Mouse (Mus musculus): ENCODE measurements around the gene Rpp25. TPM values are rescaled to one million over a fixed set of nuclear protein-coding genes. Genes with fewer than 3 reads are reported as not detected.

Rpp25 gene
- polyA plus RNA-seq (2017; shearing (Covaris generic)): not detected

DNA sequence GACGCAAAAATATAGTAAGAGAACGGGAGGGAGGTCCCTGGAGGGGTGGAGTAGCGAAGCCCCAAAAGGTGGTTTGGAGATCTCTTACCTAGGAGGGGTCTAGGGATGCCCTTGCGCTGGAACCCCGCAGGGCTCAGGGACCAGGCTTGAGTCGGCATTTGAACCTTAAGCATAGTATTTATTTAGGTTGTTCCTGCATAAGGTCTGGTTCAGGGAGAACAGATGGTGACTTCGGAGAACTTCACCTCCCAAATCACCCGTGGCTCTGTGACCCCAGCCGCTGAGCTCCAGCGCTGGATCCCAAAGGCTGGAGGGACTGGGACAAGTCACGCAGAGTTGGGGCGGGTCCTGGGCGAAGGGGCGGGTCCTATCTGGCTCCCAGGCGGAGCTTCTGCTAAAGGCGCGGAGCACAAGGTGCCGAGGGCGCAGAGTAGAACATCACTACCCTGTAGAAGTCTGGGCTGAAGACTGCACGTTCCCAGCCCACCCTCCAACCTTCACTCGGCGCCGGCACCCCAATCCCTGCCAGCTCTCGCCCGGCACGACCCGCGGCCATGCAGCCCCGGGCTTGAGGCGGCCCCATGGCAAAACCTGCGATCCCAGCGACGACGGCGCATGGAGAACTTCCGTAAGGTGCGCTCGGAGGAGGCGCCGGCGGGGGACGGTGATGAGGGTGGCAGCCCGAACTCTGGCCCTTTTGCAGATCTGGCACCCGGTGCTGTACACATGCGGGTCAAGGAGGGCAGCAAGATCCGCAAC, at the start of gene Rpp25:
Gene Rpp25 (plus strand): TSS at position 405 of the 759 bp plus-strand sequence.
- ATAC-seq: no peak

DNA sequence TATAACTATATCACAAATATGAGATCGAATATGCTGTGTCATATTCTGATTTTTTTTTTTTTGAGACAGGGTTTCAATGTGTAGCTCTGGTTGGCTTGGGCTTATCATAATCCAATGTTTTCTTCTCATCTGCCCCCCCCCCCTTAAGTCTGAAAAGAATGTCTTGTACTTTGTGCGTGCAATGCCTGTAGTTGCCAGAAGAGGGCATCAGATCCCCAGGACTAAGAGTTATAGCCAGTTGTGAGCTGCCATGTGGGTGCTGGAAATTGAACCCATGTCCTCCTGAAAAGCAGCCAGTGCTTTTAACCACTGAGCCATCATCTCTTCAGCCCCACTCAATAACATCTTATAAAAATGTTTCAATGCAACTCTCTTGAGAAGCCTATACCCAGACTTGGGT, 44.1 kb upstream of the Rpp25 start:
- ATAC-seq: no peak

DNA sequence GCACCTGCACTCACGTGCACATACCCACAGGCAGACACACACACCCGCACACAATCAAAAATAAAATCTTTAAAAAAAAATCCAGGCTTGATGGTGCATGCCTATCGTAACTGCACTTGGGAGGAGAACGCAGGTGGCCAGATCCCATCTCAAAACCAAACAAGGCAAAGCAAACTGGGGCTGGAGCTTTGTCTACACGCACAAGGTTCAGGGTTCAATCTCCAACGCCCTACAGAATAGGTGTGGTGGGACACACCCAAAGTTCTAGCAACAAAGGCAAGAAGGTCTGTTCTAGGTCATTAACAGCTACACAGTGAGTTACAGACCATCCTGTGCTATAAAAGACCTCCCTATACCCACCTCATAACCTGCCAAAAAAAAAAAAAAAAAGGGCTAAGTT, 41.0 kb upstream of the Rpp25 start:
- ATAC-seq: no peak

DNA sequence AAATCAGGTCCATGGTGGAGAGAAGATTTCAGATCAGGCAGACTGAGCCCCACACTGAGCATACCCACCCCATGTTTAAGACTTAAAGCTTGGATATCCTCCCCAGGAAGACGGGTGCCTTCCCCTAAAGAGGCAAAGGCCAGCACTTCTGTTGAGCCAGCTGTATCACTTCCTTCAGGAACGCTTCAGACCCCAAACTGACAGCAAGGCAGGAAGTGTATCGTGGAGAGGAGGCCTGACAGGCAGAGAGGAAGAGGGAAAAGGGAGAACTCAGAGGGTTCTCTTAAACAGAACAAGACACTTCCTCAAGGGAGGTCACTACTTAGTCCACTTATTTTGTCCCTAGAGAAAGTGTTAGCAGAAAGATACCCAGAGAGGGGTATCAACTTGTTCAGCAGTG, 37.7 kb upstream of the Rpp25 start:
- ATAC-seq: no peak

DNA sequence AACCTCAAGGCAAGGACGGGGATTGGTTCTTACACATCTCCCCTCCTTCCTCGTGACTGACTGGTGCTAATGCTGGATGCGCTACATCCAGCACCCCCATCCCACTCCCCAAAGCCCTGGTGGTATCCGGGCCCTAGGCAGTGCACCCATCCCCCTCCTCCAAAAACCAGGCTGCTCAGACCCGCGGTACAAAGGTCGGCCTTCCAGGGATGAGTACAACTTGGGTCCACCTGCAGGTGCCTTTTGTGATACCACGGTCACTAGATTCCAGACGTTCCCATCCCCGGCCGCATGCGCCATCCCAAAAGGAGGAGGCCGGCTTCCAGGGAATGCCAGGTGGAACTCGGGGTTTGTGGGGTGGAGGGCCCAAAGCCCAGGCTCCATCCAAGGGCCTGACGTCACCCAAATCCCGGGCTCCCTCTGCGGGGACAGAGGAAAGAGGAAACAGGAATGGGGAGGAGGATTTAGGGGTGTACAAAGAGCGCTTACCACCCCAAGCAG, 36.5 kb upstream of the Rpp25 start:
- ATAC-seq: no peak

DNA sequence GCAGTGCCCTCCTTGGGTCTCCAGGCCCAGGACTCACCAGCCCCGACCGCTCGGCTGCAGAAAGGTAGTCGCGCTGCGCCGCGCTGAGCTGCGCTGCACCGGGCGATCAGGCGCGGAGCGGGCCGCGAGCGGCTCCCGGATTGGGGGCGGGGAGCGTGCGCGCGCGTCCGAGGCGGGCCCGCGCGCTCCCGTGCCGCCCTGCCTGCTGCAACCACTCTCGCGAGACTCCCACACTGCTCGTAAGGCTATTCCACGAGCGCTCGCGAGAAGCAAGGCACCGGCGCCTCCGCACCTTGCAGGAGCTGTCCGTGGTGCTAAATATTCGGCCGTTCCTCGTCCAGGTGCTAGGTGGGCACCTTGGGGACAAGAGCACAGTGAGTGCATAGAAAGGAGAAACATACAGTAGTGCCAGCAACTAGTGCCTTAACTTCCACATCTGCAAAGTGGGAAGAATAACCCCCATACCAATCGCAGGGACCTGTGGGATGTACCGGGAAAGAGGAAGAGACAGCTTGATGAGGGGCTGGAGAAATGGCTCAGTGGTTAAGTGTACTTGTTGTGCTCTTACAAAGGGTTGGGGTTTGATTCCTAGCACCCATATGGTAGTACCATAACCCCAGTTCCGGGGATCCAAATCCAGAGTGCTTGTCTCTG, 35.8 kb upstream of the Rpp25 start, which contains the start of gene Scamp5:
Gene Scamp5 (minus strand): TSS at position 165 of the 654 bp plus-strand sequence.
- ATAC-seq: peak; percentile 28

DNA sequence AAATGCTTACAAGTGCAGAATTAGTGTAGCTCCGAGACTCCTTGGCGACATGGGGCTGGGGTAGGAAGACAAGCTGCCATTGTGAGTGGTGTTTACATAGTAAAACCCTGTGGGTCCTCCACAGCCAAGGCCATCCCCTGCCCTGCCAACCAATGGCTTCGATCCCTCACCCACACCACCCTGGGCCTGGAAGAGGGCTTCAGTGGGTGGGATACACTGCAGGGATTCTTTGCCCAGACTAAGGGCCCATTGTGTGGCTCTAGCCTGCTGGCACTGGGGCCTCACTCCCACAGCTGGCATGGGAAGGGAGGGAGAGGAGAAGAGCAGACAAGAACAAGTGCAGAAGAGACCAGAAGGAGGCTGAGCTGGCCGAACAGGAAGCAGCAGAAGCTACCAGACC, 34.9 kb upstream of the Rpp25 start:
- ATAC-seq: no peak

DNA sequence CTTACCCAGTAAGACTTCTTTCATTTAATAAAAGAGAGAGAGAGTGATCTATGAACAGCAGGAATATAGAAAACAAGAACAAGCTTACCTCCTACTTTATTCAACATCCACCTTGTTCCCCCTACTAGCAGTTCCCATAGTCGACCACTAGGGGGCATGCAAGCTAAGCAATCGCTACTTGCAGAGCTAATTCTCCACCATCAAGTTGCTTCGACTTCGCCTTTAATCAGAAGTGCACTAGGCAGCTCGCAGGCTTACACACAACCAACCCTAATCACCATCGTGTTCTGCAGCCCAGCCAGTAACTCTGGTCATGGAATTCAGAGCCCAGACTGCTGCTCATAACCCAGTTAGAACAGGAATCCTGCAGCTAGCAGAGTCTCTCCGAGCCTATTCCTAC, 18.1 kb upstream of the Rpp25 start:
- ATAC-seq: no peak

DNA sequence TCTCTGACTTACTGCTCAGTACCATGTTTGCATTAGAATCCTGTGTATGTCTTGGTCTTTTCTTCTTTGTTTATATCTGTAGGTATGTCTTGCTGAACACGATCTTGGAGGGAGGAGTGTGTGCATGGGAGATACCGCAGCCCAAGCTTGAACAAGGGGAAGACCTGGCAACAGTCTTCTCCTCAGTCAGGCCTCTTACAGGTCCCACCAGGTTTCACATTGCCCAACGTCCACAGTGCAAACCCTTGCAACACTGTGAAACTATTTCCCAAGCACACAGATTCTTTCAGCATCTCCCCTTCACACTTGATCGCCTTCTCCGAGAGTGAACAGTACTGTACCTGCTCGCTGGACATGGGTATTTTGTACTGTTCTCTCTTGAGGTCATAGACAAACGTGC, 16.0 kb upstream of the Rpp25 start:
- ATAC-seq: no peak

DNA sequence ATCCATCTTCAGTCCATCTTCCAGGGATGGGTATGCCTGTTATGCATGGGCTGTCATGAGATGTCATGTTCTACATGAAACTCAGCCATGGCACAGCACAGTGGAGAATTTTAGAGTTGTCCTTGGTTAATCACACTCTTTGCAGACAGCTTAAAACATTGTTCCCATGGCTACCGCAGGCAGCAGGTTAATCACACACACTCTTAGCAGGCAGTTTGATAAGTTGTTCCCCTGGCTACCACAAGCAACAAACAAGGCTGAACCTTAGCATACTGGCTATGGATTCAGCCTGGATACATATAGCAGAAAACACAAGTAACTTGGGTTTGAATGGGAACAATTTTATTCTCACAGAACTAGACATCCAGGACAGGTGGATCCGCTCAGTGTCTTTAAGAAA, 10.3 kb upstream of the Rpp25 start:
- ATAC-seq: no peak

DNA sequence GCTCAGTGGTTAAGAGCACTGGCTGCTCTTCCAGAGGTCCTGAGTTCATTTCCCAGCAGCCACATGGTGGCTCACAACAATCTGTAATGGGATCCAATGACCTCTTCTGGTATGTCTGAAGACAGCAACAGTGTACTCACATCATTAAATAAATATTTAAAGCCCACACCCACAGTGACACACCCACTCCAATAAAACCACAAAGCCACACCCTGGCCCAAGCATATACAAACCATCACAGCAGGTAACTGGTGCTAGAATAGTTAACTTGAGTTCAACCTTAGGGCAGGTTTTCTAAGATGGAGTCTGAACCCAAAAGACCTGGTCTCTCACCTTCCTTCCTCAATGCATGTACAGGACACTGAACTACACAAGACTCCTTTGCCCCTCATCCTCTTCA, 8.9 kb upstream of the Rpp25 start:
- ATAC-seq: no peak

DNA sequence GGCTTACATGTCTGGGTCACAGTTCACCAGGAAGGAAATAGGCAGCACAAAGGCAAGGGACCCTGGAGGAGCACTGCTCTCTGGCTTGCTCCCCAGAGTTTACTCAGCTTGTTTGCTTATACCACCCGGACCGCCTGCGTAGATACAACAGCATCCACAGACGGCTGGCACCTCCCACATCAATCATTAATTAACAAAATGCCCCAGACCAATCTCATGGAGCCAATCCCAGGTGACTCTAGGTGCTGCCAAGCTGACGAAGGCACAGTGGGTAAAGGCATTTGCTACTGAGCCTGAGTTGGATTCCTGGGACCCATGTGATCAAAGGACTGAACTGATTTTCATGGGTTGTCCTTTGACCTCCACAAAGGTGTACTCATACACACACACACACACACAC, 6.6 kb upstream of the Rpp25 start:
- no peak for ATAC-seq

DNA sequence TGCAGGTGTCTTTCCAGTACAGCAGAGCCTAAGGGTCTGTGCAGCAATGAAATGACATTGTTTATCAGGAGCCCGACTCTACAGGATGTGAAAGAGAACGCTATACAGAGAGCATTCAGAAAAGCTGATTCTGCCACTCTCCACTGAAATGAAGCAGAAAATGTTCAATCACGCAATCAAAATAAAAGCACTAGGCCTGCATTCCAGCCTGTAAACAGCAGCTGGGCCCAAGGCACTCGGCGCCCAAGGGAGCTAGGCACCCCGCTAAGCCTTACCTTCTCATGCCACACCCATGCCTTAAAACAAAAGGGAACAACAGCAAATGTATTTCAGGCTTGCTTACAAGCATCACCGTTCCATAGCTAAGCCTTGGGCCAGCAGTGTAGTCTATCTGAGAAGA, 5.3 kb upstream of the Rpp25 start:
- no peak for ATAC-seq

DNA sequence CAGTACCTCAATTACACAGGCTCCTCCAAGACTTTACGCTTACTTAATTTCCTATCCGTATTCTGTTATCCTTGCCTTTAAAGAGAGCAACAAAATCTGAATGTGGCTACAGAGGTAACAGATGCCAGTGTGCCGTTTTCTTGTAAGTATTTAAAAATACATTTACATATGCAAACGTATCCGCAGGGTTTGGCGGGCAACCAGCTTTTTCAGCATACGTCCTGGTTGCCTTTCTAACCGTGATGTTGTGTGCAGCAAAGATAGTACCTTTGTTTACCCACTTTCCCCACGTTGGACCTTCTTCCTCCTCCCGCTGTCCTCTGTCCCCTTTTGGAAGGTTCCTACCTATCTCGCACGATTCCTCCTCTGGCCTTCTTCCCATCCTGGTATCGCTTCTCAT, 2.4 kb upstream of the Rpp25 start:
- no peak for ATAC-seq

DNA sequence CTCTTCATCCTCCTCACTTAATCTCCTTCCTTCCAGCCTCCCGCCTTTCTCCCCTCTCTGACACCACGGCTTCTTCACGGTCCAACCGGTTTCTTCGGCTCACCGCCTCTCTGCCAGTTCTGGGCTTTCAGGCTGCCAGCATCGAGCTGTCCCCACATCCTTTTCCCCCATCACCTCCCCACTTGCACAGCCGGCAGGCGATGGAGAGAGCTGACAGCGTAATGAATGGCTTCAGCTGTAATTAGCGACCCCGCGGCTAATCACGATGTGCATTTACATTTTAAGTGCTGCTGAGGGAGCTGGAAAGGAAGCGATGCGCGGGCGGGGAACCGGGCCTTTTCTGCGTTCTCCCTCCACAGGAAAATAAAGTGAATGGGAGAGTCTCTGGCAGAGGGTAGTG, 2.0 kb upstream of the Rpp25 start:
- no peak for ATAC-seq

DNA sequence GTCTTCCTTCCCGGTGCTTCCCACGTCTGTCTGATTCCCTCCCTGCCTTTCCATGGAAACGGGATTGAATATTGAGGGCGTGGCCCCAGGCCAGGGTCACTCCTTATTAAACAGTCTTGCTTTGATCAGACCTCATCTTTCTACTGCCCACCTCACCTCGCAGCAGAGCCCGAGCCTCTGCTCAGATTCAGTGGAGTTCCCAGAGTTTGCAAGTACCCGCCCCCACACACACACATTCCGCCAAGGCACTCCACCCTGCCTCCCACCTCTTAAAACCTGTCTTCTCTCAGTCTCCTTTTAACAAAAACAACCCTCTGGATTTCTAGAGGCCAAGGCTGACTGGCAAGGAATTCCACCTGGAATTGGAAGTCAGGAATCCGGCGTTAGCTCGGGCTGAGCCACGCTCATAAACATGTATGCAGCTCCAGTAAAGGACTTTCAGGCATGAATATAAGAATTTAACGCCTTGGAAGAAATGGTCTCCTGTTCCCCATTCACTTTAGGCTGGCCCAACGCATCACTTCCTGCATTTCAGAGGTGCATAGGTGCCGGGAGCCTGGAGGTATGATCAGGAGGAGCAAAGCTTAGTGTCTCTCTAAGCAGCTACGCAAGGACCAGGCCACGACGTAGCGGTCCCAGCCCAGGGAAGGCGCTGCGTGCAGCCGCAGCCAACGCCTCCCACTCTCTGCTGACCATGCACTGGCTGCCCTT, 760 bp upstream of the Rpp25 start:
- ATAC-seq: no peak

DNA sequence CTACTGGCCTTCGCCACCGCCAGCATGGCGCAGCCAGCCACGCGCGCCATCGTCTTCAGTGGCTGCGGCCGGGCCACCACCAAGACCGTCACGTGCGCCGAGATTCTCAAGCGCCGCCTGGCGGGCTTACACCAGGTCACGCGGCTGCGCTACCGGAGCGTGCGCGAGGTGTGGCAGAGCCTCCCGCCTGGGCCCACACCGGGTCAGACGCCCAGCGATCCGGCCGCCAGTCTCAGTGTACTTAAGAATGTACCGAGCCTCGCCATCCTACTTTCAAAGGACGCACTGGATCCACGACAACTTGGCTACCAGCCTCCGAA, 515 bp downstream of the Rpp25 start:
- no peak for ATAC-seq

DNA sequence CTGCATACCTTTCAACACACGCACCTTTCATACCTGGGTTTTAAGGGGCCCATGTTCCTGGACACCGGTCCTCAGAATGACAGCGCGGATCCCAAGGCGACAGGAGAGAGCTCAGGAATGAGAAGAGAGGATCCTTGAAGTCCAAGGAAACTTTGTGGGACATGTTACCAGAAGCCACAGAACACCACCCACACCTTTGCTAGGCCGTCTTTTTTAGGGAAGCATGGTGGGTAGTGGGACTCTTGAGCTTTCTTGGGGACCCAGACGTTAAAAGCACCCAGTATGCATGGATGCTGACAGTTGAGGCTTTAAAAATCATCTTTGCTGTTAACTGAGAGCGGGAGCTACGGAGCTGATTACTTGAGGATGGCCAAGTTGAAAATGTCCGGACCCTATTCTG, 1.1 kb downstream of the Rpp25 start:
- ATAC-seq: no peak

DNA sequence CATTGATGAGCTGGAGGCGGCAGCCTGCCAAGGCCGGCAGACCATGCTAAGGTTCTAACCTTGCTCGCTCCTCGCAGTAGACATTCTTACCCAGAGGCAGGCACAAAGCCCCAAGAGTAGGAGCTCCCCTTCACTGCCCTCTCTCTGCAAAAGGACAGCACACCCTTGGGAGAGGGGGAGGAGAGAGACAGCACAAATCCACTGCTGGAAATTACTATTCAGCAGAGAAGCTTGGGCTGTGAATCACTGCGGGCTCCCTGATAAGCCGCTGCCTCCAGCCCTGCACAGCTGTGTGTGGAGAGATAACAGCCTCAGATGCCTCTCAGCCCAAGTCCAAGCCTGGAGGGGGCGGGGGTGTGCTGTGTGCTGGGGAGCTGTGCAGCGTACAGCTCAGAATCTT, 1.9 kb downstream of the Rpp25 start:
- ATAC-seq: no peak

DNA sequence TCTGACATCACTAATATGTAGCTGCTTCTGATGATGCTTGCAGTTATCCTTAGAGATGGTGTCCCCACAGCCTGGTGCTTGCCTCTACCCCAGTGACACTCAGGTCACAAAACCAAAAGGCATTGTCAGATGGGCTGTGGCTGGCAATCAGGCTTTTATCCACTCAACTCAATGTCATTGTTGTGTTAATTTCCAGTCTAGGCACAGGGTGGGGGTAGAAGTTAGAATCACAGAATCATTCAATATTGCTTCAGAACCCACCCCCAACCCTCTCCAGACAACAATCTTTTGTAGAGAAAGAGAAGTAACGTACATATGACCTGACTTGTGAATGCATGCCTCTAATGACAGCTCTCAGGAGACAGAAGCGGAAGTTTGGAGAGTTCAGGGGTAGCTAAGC, 6.8 kb downstream of the Rpp25 start:
- ATAC-seq: no peak

DNA sequence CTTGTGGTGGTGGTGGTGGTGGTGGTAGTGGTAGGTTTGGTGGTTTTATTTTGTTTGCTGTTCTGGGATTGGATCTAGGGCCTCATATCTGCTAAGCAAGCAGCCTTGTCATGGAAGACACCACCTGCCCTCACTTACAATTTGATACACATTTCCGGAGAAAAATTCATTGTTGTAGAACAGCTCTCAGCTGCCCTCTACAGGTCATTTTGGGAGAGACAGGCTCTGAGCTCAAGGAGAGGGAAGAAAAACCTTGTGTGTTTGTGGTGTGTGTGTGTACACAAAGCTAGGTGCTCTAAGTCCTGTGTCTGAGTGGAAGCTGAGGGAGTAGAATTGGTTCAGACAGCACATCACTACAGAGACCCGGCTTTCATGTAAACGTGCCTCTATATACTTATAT, 13.3 kb downstream of the Rpp25 start:
- peak; percentile 45 for ATAC-seq

DNA sequence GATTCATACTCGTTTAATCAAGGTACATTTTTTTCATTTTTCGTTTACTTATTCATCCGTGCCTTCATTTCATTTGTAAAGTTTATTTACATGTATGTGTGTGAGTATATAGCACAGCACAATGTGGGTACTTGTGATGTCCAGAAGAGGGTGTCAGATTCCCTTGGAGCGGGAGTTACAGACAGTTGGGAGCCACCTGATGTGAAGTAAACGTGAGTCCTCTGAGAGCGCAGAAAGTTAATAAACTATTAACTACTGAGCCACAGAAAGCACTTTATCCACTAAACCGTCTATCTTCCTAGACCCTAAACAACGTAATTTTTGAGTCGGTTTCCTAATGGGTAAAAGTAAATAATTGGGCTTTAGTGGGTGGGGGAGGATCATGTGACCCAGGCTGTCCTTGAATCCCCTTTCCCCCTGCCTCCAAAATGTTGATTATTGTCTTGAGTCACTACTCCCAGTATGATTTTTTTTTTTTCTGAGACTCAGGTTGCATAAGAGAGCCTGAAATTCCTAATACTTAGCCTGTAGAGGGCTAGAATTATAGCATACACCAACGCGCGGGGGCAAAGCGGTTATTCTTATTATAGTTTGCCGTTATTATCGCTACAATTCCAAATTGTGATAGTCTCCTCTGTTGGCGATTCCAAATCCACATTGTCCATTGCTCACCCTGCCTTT, 16.7 kb downstream of the Rpp25 start:
- peak; percentile 23 for ATAC-seq
